Mouse (Mus musculus) megakaryocyte, embryonic 14.5 days (primary cell): ENCODE measurements around the gene Tatdn2.
"Not testable (repeated sequence)": the region's sequence is repeated elsewhere in the genome, so short reads cannot be mapped to it uniquely, and the experiment has no call there.

Source experiments
- FLI1 ChIP-seq: IDR thresholded peaks from 2 replicates; pipeline ENCODE4 v1.6.1; 2012; ENCODE audit warnings: low read length, inconsistent platforms, mixed read lengths
- GATA1 ChIP-seq: IDR thresholded peaks from 3 replicates; pipeline ENCODE4 v1.6.1; 2012; ENCODE audit warnings: mixed read lengths, low read length, inconsistent platforms, borderline replicate concordance

- TF ChIP-seq GATA1, FLI1: not testable (repeated sequence)
Measured at GRCm38 (mm10) chr6:113713389-113713788, 16.5 kb downstream of the Tatdn2 start.
